Mouse (Mus musculus): ENCODE data around the gene Plod3.

GRCm38 (mm10) chr5:136977769-136978168, 9.1 kb upstream of the Plod3 start:
- TF ChIP-seq CTCF (IDR thresholded peaks at IDR 0.05; ENCODE audit: low read depth) (no peak), EP300 (optimal IDR thresholded peaks at IDR 0.05) (no peak)

Measured in stomach, postnatal 0 days (tissue).